Comparison of ENCODE assay signal across 9 mouse cellular contexts in the genomic region with DNA sequence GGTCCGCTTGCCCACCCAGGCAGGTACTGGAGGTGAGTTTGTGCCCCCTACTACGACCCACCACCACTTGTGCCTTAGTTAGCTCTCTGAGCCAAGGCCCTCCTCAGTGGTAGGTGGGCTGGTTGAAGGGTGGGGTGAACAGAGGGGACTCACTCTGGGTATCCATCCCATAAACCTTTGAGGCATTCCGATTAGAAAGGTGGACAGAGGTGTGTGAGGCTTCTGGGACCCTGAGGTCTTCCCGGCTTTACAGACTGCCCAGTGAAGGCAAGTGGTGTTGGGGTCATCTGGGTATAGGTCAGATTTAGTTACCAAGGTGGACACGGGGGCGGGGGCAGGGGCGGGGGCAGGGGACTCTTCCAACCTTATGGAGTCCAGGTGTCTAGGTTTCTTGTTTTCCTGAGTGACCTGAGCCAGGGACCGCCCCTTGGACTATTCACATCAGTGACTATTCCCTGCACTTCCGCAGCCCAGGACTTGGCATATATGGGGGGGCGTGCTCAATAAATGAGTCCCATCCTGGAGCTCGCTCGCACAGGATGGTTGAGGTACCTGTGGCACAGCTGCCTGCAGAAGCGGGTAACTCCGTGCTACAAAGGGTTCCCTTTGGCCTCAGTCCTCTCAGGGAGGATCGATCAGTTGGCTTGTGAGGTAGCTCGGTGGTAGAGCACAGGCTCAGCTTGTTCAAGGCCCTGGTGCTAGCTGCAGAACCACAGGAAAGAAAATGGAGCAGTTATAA. TPM values are rescaled to one million over a fixed set of nuclear protein-coding genes. Genes with fewer than 3 reads are reported as not detected.
DNase-seq lines count a peak whose midpoint lies in the region; ATAC-seq and TF ChIP-seq lines count a peak whose summit lies in the region.
"Had no signal": no experiment of that assay in that cellular context is flagged by ENCODE, and none has a peak within 500 bp of the region (broad histone marks: within the 10 kb centered on the region; RNA-seq: fewer than 3 reads in every experiment).

No protein-coding gene starts in this region.

- no peak for TF ChIP-seq POLR2A in embryonic fibroblast, embryonic 13.5 days (IDR thresholded peaks at IDR 0.05; ENCODE audit: low read depth, low read length)

- peak overlapping the region; percentile 66 for H3K4me2 ChIP-seq in heart, embryonic 14.5 days (ENCODE audit: low read length)
- H3K4me2 ChIP-seq in kidney, embryonic 14.5 days (replicated peaks; ENCODE audit: low read depth, low read length), result peak overlapping the region; percentile 81
- H3K4me2 ChIP-seq in midbrain, embryonic 16.5 days (ENCODE audit: low read length), result peak overlapping the region; percentile 88

- no peaks in the 10 kb centered on the region for H3K36me3 ChIP-seq in heart, embryonic 14.5 days (ENCODE audit: control insufficient read depth, insufficient read depth, low read length)
- H3K36me3 ChIP-seq in kidney, embryonic 14.5 days (ENCODE audit: control insufficient read depth, insufficient read depth, low read length), result peaks cover 17% of the 10 kb centered on the region; the same call in 1 of the 2 replicates
- no peaks in the 10 kb centered on the region; the same call in 1 of the 2 replicates for H3K36me3 ChIP-seq in midbrain, embryonic 16.5 days (ENCODE audit: control insufficient read depth, insufficient read depth, low read length)

- no peak for ATAC-seq in heart, embryonic 14.5 days (ENCODE audit: insufficient number of reproducible peaks, insufficient read depth, low FRiP score, low read depth)
- ATAC-seq in kidney, embryonic 14.5 days (ENCODE audit: low FRiP score, low TSS enrichment), result peak; percentile 3; the same call in 1 of the 2 replicates
- no peak for ATAC-seq in midbrain, embryonic 16.5 days

- H3K9ac ChIP-seq in heart, embryonic 14.5 days (ENCODE audit: low read length), result peak overlapping the region; percentile 95
- H3K9ac ChIP-seq in kidney, embryonic 14.5 days (ENCODE audit: low read depth, low read length), result peak overlapping the region; percentile 99
- H3K9ac ChIP-seq in midbrain, embryonic 16.5 days (ENCODE audit: low read depth, low read length), result peak overlapping the region; percentile 98

- no peak for DNase-seq in heart, adult 9 months (ENCODE audit: low spot score in 2 of 2)
- DNase-seq in layer of hippocampus, postnatal 36 days, result no peak
- DNase-seq in cerebellum, postnatal 14 days, result no peak
- DNase-seq in frontal cortex, postnatal 10 days (ENCODE audit: low spot score in 2 of 2), result no peak
- DNase-seq: gastrocnemius, postnatal 10 days had no signal

- H3K9me3 ChIP-seq in heart, embryonic 14.5 days (ENCODE audit: control insufficient read depth, low read length), result no peaks in the 10 kb centered on the region
- H3K9me3 ChIP-seq in kidney, embryonic 14.5 days (ENCODE audit: control insufficient read depth, low read length), result no peaks in the 10 kb centered on the region
- no peaks in the 10 kb centered on the region for H3K9me3 ChIP-seq in midbrain, embryonic 16.5 days (replicated peaks; ENCODE audit: control insufficient read depth, low read length, poor library complexity, severe bottlenecking)

- no peaks in the 10 kb centered on the region for H3K27me3 ChIP-seq in heart, embryonic 14.5 days (ENCODE audit: control insufficient read depth, insufficient read depth, low read length)
- H3K27me3 ChIP-seq in kidney, embryonic 14.5 days (ENCODE audit: control insufficient read depth, insufficient read depth, low read length), result no peaks in the 10 kb centered on the region
- H3K27me3 ChIP-seq in midbrain, embryonic 16.5 days (ENCODE audit: control insufficient read depth, insufficient read depth, low read depth, low read length), result no peaks in the 10 kb centered on the region

- 78% methylated on average over 16 of the region's 16 CpGs for WGBS in heart, embryonic 14.5 days
- 45% methylated on average over 16 of the region's 16 CpGs for WGBS in kidney, embryonic 14.5 days
- WGBS in midbrain, embryonic 16.5 days, result 66% methylated on average over 16 of the region's 16 CpGs

- peak overlapping the region; percentile 71 to 80 for H3K4me3 ChIP-seq in heart, embryonic 14.5 days (ENCODE audit: control insufficient read depth in 1 of 2, insufficient read depth in 1 of 2, low read depth in 1 of 2, low read length in 2 of 2)
- H3K4me3 ChIP-seq in embryonic fibroblast, embryonic 13.5 days (ENCODE audit: insufficient read depth, low read length), result peak overlapping the region; percentile 69
- peak overlapping the region; percentile 89 for H3K4me3 ChIP-seq in kidney, embryonic 14.5 days (ENCODE audit: low read length)
- peak overlapping the region; percentile 77 for H3K4me3 ChIP-seq in midbrain, embryonic 16.5 days (ENCODE audit: low read depth, low read length)

- peak overlapping the region in 1 of 2 experiments; percentile 74; a peak in 1 of 4 replicates for H3K27ac ChIP-seq in heart, embryonic 14.5 days (replicated peaks in 1 of 2; ENCODE audit: control insufficient read depth in 1 of 2, insufficient read depth in 1 of 2, low read depth in 2 of 2, low read length in 2 of 2)
- peak overlapping the region; percentile 38; the same call in 1 of the 2 replicates for H3K27ac ChIP-seq in embryonic fibroblast, embryonic 13.5 days (ENCODE audit: insufficient read depth, low read length)
- peak overlapping the region; percentile 96 for H3K27ac ChIP-seq in kidney, embryonic 14.5 days (ENCODE audit: low read depth, low read length)
- H3K27ac ChIP-seq in midbrain, embryonic 16.5 days (ENCODE audit: low read length), result peak overlapping the region; percentile 91

- no peak for TF ChIP-seq CTCF in embryonic fibroblast, embryonic 13.5 days (IDR thresholded peaks at IDR 0.05; ENCODE audit: borderline replicate concordance, insufficient read depth, low read length)

- H3K4me1 ChIP-seq in heart, embryonic 14.5 days (ENCODE audit: control insufficient read depth in 2 of 2, insufficient read depth in 2 of 2, low read length in 2 of 2), result peaks cover 9 to 33% of the 10 kb centered on the region in 2 experiments
- peaks cover 9% of the 10 kb centered on the region for H3K4me1 ChIP-seq in embryonic fibroblast, embryonic 13.5 days (ENCODE audit: control insufficient read depth, insufficient read depth, low read length)
- peaks cover 30% of the 10 kb centered on the region for H3K4me1 ChIP-seq in kidney, embryonic 14.5 days (ENCODE audit: control insufficient read depth, insufficient read depth, low read length)
- H3K4me1 ChIP-seq in midbrain, embryonic 16.5 days (ENCODE audit: control insufficient read depth, insufficient read depth, low read length), result peaks cover 54% of the 10 kb centered on the region

RNA-seq across cellular contexts. Expression of a gene that starts 6.8 kb away (rescaled TPM):
- 4.2 and 6.7 TPM in 2 replicates for polyA plus RNA-seq in heart, embryonic 14.5 days (2014; fragmentation: Nextera tagmentation; extraction: Ambion mirVana)
- polyA plus RNA-seq in embryonic fibroblast, embryonic 13.5 days (2011; ENCODE audit: insufficient read length, low read depth, missing spikeins), result 38.1 and 48.9 TPM in 2 replicates
- 13.5 and 17.5 TPM in 2 replicates for polyA plus RNA-seq in kidney, embryonic 14.5 days (2014; fragmentation: Nextera tagmentation; extraction: Ambion mirVana)
- 32.5 and 33.2 TPM in 2 replicates for polyA plus RNA-seq in midbrain, embryonic 16.5 days (2015; fragmentation: Nextera tagmentation; extraction: Ambion mirVana)
- 100 to 1,000 TPM; 154 to 160 TPM for total RNA-seq in layer of hippocampus, postnatal 36 days (2021)

RNA-seq across cellular contexts. Expression of a gene that starts 57.7 kb away (rescaled TPM):
- 30.4 and 36.3 TPM in 2 replicates for polyA plus RNA-seq in heart, embryonic 14.5 days (2014; fragmentation: Nextera tagmentation; extraction: Ambion mirVana)
- 53.9 and 54.2 TPM in 2 replicates for polyA plus RNA-seq in embryonic fibroblast, embryonic 13.5 days (2011; ENCODE audit: insufficient read length, low read depth, missing spikeins)
- 38.2 and 62.2 TPM in 2 replicates for polyA plus RNA-seq in kidney, embryonic 14.5 days (2014; fragmentation: Nextera tagmentation; extraction: Ambion mirVana)
- polyA plus RNA-seq in midbrain, embryonic 16.5 days (2015; fragmentation: Nextera tagmentation; extraction: Ambion mirVana), result 94.6 and 111 TPM in 2 replicates
- 10 to 100 TPM; 53.6 to 60.9 TPM for total RNA-seq in layer of hippocampus, postnatal 36 days (2021)
